Mouse (Mus musculus) spleen, adult 2 months (tissue): ENCODE data around the gene S100a14.

Experiments
- CTCF ChIP-seq: fragments of 200-500 bp; IDR thresholded peaks from 2 replicates; pipeline ENCODE4 v1.5.1; 2011; ENCODE audit warnings: mild to moderate bottlenecking, inconsistent platforms; ENCODE audit not compliant: insufficient read depth, insufficient read length, insufficient replicate concordance; ENCODE audit errors: extremely low read depth
- POLR2A ChIP-seq: fragments of 200-500 bp; IDR thresholded peaks from 2 replicates; pipeline ENCODE4 v1.6.1; 2011; ENCODE audit warnings: low read depth, low read length, inconsistent platforms

- TF ChIP-seq POLR2A (no peak), CTCF (no peak)
Measured at GRCm38 (mm10) chr3:90508287-90508949, 18.2 kb upstream of the S100a14 start.
